Mouse (Mus musculus) hindlimb bud, embryonic 11.5 days (tissue): ENCODE results near the gene Armh2.
"Not testable (repeated sequence)": the region's sequence is repeated elsewhere in the genome, so short reads cannot be mapped to it uniquely, and the experiment has no call there.

Source experiments
- DNase-seq: peaks from one replicate; pipeline ENCODE4 v3.0.0-alpha.2; 2012; ENCODE audit warnings: low read depth, low spot score; ENCODE audit errors: extremely low spot score

The Armh2 gene

DNA sequence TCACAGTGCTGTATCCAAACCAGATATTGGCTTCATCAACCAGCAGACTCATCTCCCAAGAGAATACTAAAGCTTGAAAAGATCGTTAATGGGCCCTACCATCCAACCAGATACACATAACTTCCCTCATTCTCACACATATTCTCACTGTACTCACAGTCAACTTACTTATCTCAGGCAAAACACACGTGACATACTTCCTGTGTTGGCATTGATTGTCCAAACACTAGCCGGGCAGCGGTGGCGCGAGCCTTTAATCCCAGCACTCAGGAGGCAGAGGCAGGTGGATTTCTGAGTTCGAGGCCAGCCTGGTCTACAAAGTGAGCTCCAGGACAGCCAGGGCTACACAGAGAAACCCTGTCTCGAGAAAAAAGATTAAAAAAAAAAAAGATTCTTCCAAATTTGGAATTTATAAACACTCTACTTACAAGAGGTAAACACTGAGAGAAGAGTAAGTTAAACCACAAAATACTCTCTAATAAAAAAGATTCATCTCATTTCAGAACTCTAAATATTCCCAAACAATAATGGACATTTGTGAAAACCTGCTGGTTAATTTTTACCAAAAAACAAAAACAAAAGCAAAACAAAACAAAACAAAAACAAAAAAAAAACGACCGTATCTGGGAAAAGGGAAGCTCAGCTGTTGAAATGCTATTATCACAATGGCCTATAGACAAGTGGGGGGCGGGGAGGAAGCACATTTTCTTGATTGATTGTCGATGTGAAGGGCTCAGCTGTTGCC, 17.0 kb downstream of the Armh2 start:
- DNase-seq, result no peak

- DNase-seq, result no peak
Measured at GRCm38 (mm10) chr13:24759451-24759850, 18.4 kb downstream of the Armh2 start.

DNA sequence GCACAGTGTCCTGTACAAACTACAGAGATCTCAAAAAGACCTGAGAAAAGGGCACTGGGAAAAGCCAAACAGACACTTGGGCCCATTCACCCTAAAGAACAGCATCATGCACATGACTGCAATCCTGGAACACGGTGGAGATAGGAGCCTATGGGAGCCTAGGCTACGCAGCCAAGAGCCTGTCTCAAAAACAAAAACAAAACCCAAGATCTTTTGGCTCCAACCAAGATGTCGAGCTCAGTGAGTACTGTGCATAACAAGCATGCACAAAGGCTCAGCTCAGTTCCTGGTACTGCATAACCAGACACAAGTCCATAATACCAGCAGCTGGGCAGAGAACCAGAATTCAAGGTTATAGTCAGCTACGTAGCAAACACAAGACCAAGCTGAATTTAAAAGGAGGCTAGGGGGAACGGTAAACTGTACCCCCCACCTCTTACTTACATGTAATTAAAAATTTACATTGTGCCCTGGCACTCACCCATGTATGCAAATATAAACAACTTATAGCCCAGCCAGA, 19.4 kb downstream of the Armh2 start:
- DNase-seq, result no peak

- DNase-seq, result no peak
Measured at GRCm38 (mm10) chr13:24761083-24761402, 20.0 kb downstream of the Armh2 start.

- DNase-seq, result peak; percentile 66
Measured at GRCm38 (mm10) chr13:24761403-24762227, 20.6 kb downstream of the Armh2 start, which contains the start of gene Gmnn. Gene Gmnn, minus strand, starts transcription at chr13:24761923.

- DNase-seq, result no peak
Measured at GRCm38 (mm10) chr13:24762254-24762653, 21.2 kb downstream of the Armh2 start.

- DNase-seq, result not testable (repeated sequence)
Measured at GRCm38 (mm10) chr13:24767809-24768208, 26.8 kb downstream of the Armh2 start.

GRCm38 (mm10) chr13:24771482-24771881, 30.4 kb downstream of the Armh2 start:
- DNase-seq, result not testable (repeated sequence)

DNA sequence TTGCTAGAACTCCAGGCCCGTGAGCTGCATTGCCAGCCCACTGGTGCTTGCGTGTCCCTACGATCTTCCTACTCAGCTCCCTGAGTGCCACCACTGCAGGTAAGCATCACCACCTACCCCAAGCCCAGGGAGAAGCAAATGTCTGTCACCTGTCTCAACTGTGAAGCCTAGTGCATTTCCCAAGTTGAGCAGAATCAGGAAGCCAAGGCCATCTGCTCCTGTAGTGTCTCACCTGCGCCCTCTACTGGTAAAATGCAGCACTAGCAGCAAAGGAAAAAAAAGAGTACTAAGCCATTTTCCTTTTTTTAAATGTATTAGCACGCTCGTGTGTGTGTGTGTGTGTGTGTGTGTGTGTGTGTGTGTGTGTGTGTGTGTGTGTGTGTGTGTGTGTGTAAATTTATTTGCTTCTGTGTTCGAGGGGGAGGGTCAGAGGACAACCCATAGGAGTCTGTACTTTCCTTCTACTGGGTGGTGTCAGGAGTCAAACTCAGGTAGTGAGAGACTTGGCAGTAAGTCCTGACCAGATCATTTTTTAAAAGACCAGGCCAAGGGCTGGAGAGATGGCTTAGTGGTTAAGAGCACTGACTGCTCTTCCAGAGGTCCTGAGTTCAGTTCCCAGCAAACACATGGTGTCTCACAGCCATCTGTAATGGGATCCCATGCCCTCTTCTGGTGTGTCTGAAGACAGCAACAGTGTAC, 35.3 kb downstream of the Armh2 start:
- peak; percentile 33 for DNase-seq

DNA sequence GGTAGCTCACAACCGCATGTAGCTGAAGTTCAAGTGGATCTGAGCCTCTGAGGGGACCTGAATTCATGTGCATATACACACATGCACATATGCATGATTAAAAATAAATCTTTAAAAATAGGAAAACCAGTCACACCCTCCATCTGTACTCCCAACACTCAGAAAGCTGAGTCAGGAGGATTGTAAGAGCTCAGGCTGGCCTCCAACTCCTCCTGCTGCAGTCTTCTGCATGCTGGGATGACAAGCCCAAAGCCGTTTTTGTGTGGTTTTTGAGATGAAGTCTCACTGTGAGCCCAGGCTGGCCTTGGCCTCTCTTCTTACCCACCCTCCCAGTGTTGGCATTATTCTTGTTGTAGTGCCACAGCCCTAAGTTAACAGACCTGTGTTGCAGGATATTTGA, 37.0 kb downstream of the Armh2 start:
- DNase-seq, result no peak

DNA sequence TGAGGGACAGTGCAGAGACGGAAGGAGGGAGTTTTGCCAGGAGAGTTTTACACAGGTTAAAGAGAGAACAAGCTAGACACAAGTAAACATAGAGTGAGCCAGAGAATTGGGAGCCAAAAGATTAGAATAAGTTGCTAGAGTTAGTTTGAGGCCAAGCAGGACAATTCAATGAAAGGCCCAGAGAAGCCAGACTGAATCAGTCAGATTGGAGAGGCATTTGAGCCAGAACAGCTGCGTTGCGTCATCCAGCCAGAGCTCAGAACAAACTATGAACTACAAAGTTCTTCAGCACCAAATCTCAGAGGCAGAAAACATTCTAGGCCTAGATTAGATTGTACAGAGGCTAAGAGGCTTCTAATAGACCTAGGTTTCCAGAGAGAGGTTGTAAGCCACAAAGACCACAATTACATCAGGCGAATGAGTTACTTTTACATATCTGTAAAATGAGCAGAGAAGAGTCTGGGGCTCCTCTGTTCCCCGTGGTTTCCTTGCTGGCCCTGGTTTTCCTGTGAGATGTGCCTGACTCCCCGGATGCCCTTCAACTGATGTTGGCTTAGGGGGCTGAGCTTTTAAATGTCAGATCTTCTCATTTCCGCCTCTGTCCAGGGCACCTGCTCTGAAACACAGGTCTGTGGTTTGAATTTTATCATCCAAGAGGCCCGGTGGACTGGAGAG, 37.8 kb downstream of the Armh2 start:
- no peak for DNase-seq

DNA sequence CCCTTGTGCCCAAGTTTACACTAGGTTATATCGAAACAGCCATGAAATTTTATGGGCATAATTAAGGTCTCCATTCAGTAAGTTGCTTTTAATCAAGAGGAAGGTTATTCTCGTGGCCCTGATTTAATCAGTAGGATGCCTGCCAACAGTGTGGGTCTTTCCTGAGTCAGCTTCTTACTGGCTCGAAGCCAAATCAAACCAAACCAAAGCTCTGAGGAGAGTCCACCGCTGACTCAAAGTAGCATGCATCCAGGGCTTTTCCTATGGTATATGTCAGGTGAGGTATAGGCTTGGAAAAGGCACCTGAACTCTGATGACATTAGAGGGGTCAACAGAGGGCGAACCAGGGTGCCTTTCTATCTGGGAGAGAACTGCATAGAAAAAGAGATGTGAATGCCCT, 40.9 kb downstream of the Armh2 start:
- no peak for DNase-seq

GRCm38 (mm10) chr13:24786014-24786490, 45.0 kb downstream of the Armh2 start:
- no peak for DNase-seq

DNA sequence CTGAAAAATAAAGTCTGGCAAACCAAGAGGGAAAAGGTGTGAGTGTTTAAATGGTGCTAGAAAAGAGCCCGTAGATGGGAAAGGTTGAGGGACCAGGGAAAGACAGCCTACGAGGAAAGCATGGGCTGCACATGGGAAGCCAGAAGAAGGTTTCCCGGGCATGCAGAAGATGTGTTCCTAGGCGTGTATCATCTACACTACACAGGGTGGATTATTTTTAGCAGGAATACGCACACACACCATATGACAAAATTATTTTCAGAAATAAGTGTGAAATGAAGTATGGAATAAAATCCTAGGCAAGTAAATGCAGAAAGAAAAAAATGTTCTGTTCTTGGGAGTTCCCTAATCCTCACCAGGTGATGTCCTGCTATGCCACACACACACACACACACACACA, 46.4 kb downstream of the Armh2 start:
- DNase-seq, result no peak

GRCm38 (mm10) chr13:24791349-24791748, 50.3 kb downstream of the Armh2 start:
- DNase-seq, result no peak

- DNase-seq, result no peak
Measured at GRCm38 (mm10) chr13:24792411-24793045, 51.5 kb downstream of the Armh2 start.
